Mouse (Mus musculus): ENCODE results near the gene Rab31.

DNA sequence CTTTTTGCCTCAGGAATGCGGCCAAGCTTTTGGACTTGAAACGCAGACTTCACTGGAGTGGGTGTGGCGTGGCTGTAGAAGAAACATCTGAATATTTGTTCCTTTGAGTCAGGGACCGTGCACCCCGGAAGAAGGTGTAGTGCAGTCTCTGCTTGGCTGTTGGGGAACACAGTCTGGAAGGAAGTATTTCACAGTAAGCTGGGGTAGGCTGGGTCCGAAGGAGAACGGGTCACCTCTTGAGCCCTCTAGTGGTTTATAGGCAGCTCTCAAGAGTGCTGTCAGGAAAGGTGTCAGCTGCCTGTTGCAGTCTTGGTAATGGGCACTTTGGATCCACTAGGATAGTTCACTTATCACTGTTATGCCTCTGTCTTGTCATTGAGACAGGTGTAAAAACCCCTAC lies 13.7 kb upstream of the Rab31 start:
- peak; percentile 56 for TF ChIP-seq CTCF (IDR thresholded peaks at IDR 0.05; ENCODE audit: insufficient read depth, low read length)
- no peak for TF ChIP-seq POLR2A (IDR thresholded peaks at IDR 0.05; ENCODE audit: borderline replicate concordance, extremely low read depth, low read depth, low read length)

Measured in lung, adult 2 months (tissue).